Mouse (Mus musculus): ENCODE results near the gene Pxn. TPM values are rescaled to one million over a fixed set of nuclear protein-coding genes. Genes with fewer than 3 reads are reported as not detected.

The Pxn gene
- total RNA-seq, 2 experiments from 2014 or later = 20.8 to 22.1 TPM

- intact Hi-C loops (cut with DNase I) = no loop called here
- DNase-seq (ENCODE audit: low spot score in 2 of 2) = no peak
These were observed 38.2 kb downstream of the Pxn start for GRCm38 (mm10) chr5:115544655-115545185.

- DNase-seq (ENCODE audit: low spot score in 2 of 2) = no peak
- intact Hi-C loops (cut with DNase I) = no loop called here
These were observed 39.2 kb downstream of the Pxn start for GRCm38 (mm10) chr5:115545636-115546035.

- intact Hi-C loops (cut with DNase I) = no loop called here
- no peak for DNase-seq (ENCODE audit: low spot score in 2 of 2)
These were observed 40.1 kb downstream of the Pxn start for GRCm38 (mm10) chr5:115546536-115546935.

- intact Hi-C loops (cut with DNase I) = no loop called here
- no peak for DNase-seq (ENCODE audit: low spot score in 2 of 2)
These were observed 40.5 kb downstream of the Pxn start for GRCm38 (mm10) chr5:115547014-115547413.

GRCm38 (mm10) chr5:115547421-115547820 lies 40.9 kb downstream of the Pxn start:
- DNase-seq (ENCODE audit: low spot score in 2 of 2) = no peak
- intact Hi-C loops (cut with DNase I) = no loop called here

- DNase-seq (ENCODE audit: low spot score in 2 of 2) = no peak
- intact Hi-C loops (cut with DNase I) = no loop called here
These were observed 42.2 kb downstream of the Pxn start for GRCm38 (mm10) chr5:115548501-115549285.

- DNase-seq (ENCODE audit: low spot score in 2 of 2) = no peak
- intact Hi-C loops (cut with DNase I) = no loop called here
These were observed 44.1 kb downstream of the Pxn start for GRCm38 (mm10) chr5:115550482-115551005.

- intact Hi-C loops (cut with DNase I) = no loop called here
- DNase-seq (ENCODE audit: low spot score in 2 of 2) = no peak
These were observed 44.9 kb downstream of the Pxn start for GRCm38 (mm10) chr5:115551386-115551785.

- intact Hi-C loops (cut with DNase I) = no loop called here
- DNase-seq (ENCODE audit: low spot score in 2 of 2) = no peak
These were observed 45.3 kb downstream of the Pxn start for GRCm38 (mm10) chr5:115551799-115552198.

GRCm38 (mm10) chr5:115553801-115554420 lies 47.4 kb downstream of the Pxn start:
- intact Hi-C loops (cut with DNase I) = no loop called here
- DNase-seq (ENCODE audit: low spot score in 2 of 2) = no peak

- intact Hi-C loops (cut with DNase I) = no loop called here
These were observed 48.2 kb downstream of the Pxn start for GRCm38 (mm10) chr5:115554536-115555291.

GRCm38 (mm10) chr5:115556217-115556616 lies 49.7 kb downstream of the Pxn start:
- intact Hi-C loops (cut with DNase I) = no loop called here

More at GRCm38 (mm10) chr5:115554536-115555291, 48.2 kb downstream of the Pxn start:
- DNase-seq (ENCODE audit: low spot score in 2 of 2) = no peak

GRCm38 (mm10) chr5:115558182-115558794 lies 51.8 kb downstream of the Pxn start:
- DNase-seq (ENCODE audit: low spot score in 2 of 2) = no peak
- intact Hi-C loops (cut with DNase I) = loop anchor here (2.0 kb wide), 1 partner anchor 51 kb away; the partner anchor contains the start of gene Pxn

More at GRCm38 (mm10) chr5:115556217-115556616, 49.7 kb downstream of the Pxn start:
- DNase-seq (ENCODE audit: low spot score in 2 of 2) = peak; percentile 83 to 87

GRCm38 (mm10) chr5:115559237-115560101 lies 53.0 kb downstream of the Pxn start, which contains the start of gene Rplp0:
Rplp0 (plus strand) TSS chr5:115559467.
- peak; percentile 100 for DNase-seq (ENCODE audit: low spot score in 2 of 2)
- intact Hi-C loops (cut with DNase I) = loop anchor here (2.0 kb wide), 1 partner anchor 53 kb away; the partner anchor contains the start of gene Pxn

- no peak for DNase-seq (ENCODE audit: low spot score in 2 of 2)
- intact Hi-C loops (cut with DNase I) = no loop called here
These were observed 53.9 kb downstream of the Pxn start for GRCm38 (mm10) chr5:115560336-115560905.

- DNase-seq (ENCODE audit: low spot score in 2 of 2) = no peak
- intact Hi-C loops (cut with DNase I) = no loop called here
These were observed 57.5 kb downstream of the Pxn start for GRCm38 (mm10) chr5:115563771-115564585.

All from left cerebral cortex, postnatal 14 days (tissue).